Mouse (Mus musculus): ENCODE data around the gene Gm10645. TPM values are rescaled to one million over a fixed set of nuclear protein-coding genes. Genes with fewer than 3 reads are reported as not detected.

Gene Gm10645
- polyA plus RNA-seq, 1 experiment from 2014 or later = 1.1 TPM

DNA sequence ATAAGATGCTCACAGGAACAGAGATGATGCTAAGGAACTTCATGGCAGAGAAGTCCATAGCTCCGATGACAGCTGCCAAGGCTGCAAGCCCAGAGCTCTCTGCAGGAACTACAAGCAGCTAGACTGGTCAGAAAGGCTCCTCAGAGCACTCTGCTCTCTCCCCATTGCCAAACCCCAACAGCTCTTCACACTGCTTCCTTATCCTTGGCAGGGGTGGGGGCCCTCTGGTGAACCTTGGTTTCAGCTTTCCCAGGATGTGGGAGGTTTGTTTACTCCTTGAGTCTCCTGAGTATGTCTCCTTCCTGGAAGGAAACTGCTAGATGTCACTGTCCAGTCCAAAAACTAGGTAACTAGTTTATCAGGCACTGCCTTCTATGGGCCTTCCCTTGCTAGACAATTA lies 25.9 kb downstream of the Gm10645 start:
- no peaks in the 10 kb centered on the region for H3K36me3 ChIP-seq
- 83% methylated on average over 1 of the region's 1 CpGs for WGBS
- H3K4me3 ChIP-seq (replicated peaks) = no peak overlapping the region
- no peaks in the 10 kb centered on the region for H3K9me3 ChIP-seq (replicated peaks)
- H3K4me2 ChIP-seq = no peak overlapping the region
- H3K27ac ChIP-seq = no peak overlapping the region
- H3K4me1 ChIP-seq = peaks cover 11% of the 10 kb centered on the region
- H3K9ac ChIP-seq = no peak overlapping the region
- H3K27me3 ChIP-seq = no peaks in the 10 kb centered on the region
- no peak for ATAC-seq (replicated peaks; ENCODE audit: low FRiP score)

DNA sequence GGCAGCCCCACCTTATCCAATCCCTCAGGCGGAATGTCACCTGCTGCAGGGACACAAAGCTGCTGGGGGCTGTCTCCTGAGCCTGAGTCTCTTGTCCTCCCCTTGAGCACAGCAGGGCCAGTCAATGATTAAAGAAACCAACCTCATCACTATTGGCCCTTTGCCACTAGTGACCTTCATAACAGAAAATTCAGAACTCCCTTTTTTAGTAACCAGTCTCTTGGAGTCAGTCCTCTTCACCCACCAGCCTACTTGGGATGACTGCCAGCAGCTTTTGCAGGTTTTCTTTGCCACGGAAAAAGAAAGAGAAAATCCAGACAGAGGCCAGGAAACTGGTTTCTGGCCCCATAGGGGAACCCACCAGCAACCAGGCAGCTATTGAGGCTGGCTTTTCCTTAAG lies 30.9 kb downstream of the Gm10645 start:
- H3K4me3 ChIP-seq (replicated peaks) = no peak overlapping the region
- H3K4me2 ChIP-seq = no peak overlapping the region
- H3K9ac ChIP-seq = no peak overlapping the region
- H3K4me1 ChIP-seq = peaks cover 7% of the 10 kb centered on the region
- H3K27me3 ChIP-seq = no peaks in the 10 kb centered on the region
- no peaks in the 10 kb centered on the region for H3K9me3 ChIP-seq (replicated peaks)
- no peak overlapping the region for H3K27ac ChIP-seq
- WGBS = 59% methylated on average over 2 of the region's 2 CpGs
- ATAC-seq (replicated peaks; ENCODE audit: low FRiP score) = no peak
- no peaks in the 10 kb centered on the region for H3K36me3 ChIP-seq

Other genes starting within 250 kb of the Gm10645 start
- 1.8 and 1.9 TPM in 2 replicates for gene Tbc1d9, start 818 bp downstream of the Gm10645 start, polyA plus RNA-seq (2015; fragmentation: Nextera tagmentation; extraction: Ambion mirVana)
- gene Ucp1, start 124.2 kb upstream of the Gm10645 start, polyA plus RNA-seq (2015; fragmentation: Nextera tagmentation; extraction: Ambion mirVana) = not detected in 2 replicates
- gene Elmod2, start 166.3 kb upstream of the Gm10645 start, polyA plus RNA-seq (2015; fragmentation: Nextera tagmentation; extraction: Ambion mirVana) = 16.3 TPM in 2 replicates
- gene Mgat4d, start 182.3 kb upstream of the Gm10645 start, polyA plus RNA-seq (2015; fragmentation: Nextera tagmentation; extraction: Ambion mirVana) = not detected in 2 replicates
- gene Clgn, start 223.7 kb upstream of the Gm10645 start, polyA plus RNA-seq (2015; fragmentation: Nextera tagmentation; extraction: Ambion mirVana) = 0.25 and 0.26 TPM in 2 replicates